Mouse (Mus musculus) spleen, adult 2 months (tissue): ENCODE measurements around the gene Nudt15.

Experiments
- CTCF ChIP-seq: fragments of 200-500 bp; IDR thresholded peaks from 2 replicates; pipeline ENCODE4 v1.5.1; 2011; ENCODE audit warnings: mild to moderate bottlenecking, inconsistent platforms; ENCODE audit not compliant: insufficient read depth, insufficient read length, insufficient replicate concordance; ENCODE audit errors: extremely low read depth
- POLR2A ChIP-seq: fragments of 200-500 bp; IDR thresholded peaks from 2 replicates; pipeline ENCODE4 v1.6.1; 2011; ENCODE audit warnings: low read depth, low read length, inconsistent platforms

DNA sequence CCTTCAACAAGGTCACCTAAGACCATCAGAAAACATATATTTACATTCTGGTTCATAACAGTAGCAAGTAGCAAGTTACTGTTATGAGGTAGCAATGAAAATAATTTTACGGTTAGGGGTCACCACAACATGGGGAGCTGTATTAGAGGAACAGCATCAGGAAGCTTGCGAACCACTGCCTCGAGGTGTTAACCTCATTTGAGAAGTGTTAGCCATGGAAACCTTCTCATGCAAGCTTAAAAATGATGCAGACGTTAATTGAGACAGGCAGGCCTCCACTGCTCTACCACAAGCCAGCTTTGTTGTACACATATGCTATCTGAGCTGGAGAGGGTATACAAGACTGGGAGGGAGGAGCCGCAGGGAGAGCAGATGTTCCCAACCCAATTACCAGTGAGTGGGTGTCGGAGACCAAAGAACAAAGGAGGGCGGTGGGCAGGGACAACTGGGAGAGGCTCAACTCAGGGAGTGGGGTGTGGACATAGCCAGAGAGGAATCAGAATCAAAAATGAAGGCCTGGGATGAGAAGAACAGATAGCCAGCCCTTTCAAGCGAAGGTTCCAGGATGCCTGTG is 71.6 kb downstream of the Nudt15 start:
- TF ChIP-seq CTCF, result no peak
- no peak for TF ChIP-seq POLR2A
